Mouse (Mus musculus): ENCODE data around the gene Aip. TPM values are rescaled to one million over a fixed set of nuclear protein-coding genes. Genes with fewer than 3 reads are reported as not detected.
"Not testable (repeated sequence)": the region's sequence is repeated elsewhere in the genome, so short reads cannot be mapped to it uniquely, and the experiment has no call there.

Aip gene
- total RNA-seq, 4 experiments from 2014 or later, result 85.7 to 96.3 (median 90.3) TPM

DNA sequence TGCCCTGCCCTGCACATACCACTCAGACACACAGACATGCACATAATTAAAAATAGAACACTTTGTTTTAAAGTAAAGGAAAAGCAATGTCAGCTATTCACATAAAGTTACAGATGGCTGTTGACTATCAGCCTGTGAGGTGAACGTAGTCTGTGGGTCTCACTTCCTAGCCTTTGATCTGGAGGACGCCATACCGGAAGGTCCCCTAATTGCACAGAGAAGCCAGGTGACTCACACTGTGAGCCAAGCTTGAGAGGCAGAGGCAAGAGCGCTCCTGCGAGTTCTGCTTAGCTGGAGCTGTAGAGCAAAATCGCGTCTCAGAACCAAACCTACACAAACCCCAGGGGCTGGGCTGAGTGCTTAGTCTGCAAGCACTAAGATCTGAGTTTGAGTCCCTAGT lies 31.9 kb downstream of the Aip start:
- DNase-seq (ENCODE audit: low spot score in 2 of 2), result no peak

DNA sequence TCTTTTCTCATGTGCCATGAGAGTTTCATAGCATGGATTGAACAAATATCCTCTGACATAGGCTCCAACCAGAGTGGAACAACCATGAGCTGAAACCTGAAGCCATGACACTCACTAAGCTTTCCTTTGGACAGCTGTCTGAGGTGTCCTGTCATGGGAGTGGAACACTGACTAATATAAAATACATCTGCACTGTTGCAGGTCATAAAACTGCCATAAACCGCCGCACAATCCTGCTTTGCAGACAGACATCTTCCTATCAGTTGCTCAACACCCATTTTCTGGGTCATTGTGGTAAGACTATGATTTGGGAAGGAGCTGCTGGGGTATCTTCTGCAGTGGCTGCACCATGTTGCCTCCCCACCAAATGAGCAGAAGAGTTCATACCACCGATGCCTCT lies 32.9 kb downstream of the Aip start:
- DNase-seq (ENCODE audit: low spot score in 2 of 2), result no peak

DNA sequence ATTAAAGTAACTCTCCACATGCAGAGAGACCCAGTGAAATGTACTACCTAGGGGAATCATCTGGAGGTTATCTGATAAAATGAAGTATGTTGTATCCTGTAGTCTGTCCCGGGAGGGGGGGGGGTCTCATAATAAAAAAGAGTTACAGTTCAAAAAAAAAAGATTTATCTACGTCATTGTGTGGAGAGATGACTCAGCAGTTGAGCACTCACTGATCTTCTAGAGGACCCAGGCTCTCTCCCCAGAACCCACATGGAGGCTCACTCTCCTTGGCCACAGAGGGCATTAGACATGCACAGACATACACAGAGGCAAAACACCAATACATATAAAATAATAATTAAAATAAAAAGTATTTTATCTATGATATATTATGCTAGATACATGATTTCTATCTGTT lies 34.3 kb downstream of the Aip start:
- no peak for DNase-seq (ENCODE audit: low spot score in 2 of 2)

DNA sequence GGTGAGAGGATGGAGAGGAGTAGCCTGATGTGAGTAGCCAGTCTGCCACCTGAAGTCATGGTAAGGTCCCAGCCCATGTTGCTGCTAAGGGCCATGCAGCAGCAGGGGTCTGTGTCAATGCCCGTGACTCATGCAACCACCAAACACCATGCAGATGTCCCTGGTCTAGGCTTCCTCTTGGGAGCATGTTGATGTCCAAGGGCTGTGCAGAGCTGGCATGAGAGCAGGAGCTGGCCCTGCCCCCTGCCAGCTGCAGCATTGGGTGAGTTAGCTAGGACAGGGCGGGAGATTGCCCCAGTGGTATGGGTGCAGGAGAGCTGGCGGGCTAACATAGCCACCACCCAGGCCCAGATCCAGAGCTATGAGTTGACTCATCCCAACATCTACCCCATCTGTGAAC lies 35.2 kb downstream of the Aip start:
- no peak for DNase-seq (ENCODE audit: low spot score in 2 of 2)

DNA sequence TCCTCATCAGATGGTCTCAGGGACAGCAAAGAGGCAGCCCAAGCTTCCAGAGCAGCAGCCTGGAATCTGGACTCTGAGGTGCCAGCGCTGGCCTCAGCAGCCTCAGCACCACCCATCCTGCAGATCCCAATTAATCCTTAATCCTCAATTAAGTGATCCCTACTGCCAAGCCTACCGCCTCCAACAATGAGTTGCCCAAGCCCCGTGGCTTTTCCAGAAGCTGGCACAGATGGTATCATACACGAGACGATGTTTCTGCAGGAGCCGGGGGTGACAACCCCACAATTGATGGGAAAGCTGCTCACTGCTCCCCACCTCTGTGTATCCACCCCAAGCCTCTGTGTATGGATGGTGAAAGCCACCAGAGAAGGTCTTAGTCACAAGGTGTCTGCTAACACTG lies 36.5 kb downstream of the Aip start:
- DNase-seq (ENCODE audit: low spot score in 2 of 2), result no peak

DNA sequence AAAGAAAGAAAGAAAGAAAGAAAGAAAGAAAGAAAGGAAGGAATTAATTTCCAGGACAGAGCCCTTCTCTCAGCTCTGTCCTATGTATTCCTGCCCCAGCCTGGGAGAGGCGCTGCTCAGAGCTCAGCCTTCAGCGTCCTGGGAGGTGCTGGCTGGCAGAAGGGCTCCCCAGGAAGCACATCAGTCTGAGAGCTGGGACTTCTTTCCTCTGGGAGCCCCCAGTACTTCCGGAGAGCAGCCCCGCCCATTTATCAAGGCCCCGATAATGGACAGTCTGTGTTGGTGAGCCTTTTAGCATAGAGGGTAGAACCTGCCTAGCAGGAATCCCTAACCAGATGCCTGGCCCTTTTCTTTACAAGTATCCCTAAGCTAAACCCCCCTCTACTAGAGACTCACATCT lies 37.5 kb downstream of the Aip start:
- no peak for DNase-seq (ENCODE audit: low spot score in 2 of 2)

DNA sequence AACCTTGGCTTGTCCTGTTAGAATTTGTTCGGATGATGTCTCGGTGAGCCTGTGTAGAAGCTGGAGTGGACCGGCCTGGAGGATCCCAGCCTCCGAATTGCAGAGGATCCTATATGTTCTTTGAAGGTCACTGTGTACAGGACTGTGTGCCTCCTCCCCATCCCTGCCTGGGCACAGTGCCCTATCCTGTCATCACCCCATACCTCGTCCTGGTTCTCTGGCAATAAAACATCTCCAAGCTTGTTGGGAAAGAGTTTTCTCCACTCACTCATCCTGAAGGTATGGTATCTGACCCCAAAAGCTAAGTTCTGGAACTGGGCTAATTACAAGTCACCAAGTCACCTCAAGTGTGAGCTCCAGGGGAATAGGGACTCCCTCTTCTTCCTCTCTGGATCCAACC lies 38.6 kb downstream of the Aip start:
- no peak for DNase-seq (ENCODE audit: low spot score in 2 of 2)

DNA sequence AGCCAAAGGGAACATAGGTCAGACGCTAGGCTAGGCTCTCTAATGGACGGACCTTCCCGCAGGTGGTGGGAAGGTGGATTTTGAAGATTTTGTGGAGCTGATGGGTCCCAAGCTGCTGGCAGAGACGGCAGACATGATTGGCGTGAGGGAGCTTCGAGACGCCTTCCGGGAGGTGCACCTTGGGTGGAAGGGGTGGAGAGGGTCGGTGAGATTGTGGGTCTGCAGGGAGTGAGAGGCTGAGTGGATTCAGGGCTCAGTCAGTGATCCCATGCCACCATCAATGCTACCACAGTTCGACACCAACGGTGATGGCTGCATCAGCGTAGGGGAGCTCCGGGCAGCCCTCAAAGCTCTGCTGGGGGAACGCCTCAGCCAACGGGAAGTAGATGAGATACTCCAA lies 39.5 kb downstream of the Aip start:
- no peak for DNase-seq (ENCODE audit: low spot score in 2 of 2)

DNA sequence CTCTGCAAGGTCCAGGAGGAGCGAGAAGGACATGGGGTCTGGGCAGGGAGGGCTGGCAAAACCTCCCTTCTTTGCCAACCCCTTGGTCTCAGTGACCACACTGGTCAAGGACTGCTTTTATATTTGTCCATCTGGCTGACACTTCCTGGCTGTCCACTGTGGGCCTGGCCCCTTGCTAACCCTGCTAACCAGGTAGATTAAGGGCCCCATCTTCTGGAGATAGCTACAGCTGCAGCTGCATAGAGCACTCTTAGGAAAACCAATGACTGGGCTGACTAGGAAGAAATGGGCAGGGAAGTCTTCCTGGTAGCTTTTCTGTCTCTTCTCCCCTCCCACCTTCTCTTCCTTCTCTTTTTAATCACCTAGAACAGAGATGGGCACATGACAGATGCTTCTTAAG lies 40.7 kb downstream of the Aip start:
- no peak for DNase-seq (ENCODE audit: low spot score in 2 of 2)

DNA sequence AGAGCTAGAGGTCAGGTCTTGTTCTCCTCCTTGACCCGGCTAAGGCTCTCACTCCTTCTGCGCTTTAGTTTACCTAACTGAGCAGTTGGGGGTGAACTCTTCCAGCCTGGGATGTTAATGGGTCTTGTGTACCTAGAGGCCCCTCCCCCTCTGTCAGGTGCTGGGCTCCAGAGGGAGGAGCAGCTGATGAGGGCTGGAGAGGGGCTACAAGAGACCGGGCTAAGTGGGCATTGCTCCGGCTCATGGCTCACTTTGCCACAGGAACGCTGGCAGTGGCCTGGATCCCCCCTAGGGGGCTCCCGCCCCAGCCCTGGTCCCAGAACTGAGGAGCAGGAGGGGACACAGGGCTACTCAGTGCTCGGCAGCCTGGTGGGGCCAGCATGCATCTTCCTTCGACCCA lies 41.8 kb downstream of the Aip start:
- DNase-seq (ENCODE audit: low spot score in 2 of 2), result no peak

DNA sequence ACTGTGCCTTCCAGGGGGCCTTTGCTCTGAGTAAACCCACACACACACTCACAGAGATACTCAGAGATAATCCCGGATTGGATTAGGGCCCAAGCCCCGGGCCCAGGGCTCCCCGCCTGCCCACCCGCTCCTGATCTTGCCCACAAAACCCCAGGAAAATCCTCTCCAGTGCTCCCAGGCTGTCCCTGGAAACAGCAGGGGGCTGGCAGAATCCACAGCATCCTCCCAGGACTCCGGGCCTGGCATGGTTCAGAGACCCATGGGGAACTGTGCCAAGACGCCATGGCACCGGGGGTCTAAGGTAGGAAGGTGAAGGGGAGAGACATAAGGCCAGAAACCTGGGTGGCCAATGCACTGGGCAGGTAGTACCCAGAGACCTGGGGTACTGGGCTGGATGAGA lies 42.3 kb downstream of the Aip start:
- DNase-seq (ENCODE audit: low spot score in 2 of 2), result no peak

DNA sequence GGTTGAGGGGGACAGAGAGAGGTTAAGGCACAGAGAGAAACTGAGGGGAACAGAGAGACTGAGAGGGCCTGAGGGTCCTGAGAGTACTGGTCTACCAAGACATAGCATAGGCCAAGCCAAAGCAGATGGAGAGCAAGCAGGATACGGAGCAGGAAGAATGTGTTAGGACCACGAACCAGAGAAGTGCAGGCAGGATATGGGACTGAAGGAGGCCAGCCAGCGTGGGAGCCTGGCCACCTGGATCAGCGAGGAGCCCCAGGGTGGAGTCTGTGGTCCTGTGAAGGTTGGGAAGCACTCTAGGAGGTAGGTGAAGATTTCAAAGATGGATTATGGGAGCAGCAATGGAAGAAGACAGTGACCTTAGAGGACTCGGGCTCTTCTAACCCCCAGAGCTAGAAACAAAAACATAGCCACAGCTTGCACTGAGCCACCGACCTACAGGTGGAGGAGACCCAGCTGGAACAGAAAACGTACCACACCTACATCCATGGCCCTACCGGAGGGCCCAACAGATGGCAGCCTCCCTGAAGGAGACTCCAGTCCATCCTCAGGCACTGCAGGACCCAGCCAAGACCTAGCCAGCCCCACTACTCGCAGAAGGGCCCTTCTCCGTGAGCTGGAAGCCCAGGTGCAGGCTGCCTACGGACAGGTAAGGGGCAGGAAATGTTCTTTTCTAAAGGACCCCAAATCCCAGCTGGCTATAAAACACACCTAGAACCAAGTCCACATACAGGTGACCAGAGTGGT lies 43.3 kb downstream of the Aip start:
- DNase-seq (ENCODE audit: low spot score in 2 of 2), result no peak

DNA sequence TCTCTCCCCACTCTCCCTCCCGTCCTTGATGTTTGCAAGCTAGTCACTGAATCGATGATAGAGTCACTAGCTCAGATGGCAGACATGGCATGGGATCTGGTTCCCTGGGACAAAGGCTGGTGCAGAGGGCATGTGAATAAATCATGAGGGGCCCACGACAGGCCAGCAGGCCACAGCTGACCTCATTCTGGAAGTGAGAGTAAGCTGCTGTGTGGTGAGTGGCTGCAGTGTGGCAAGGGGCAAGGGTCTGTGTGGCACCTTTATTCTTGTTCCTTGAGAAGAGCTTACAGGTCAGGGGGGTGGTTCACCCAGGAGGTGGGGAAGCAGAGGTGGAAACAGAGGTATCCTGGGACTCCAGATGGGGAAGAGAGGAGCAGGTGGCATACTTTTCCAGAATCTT lies 44.3 kb downstream of the Aip start, which contains the start of gene Cabp2:
Cabp2 (plus strand) TSS at position 185 of the 400 bp plus-strand sequence.
- no peak for DNase-seq (ENCODE audit: low spot score in 2 of 2)

DNA sequence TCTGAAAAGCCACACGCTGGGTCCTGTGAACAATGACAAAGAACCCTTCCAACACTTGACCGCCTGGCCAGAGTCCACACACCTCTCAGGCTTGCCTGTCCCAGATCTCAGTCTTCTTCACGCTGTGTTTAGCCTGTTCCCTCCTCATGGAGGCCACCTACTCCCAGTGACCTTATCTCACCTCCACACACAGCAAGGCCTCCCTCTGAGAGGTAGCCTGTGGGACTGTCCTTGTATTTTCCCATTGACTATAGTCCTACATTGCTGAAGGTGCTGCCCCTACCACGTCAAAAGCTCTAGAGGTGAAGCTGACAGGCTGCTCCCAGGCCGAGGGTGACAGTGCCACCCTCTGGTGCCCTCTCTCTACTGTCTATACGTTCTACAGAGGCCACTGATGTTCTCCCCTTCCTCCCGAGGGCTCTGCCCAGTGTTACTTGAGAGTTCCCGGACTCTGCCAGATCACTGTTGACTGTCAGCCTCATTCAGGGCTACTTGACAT lies 45.1 kb downstream of the Aip start:
- DNase-seq (ENCODE audit: low spot score in 2 of 2), result no peak

DNA sequence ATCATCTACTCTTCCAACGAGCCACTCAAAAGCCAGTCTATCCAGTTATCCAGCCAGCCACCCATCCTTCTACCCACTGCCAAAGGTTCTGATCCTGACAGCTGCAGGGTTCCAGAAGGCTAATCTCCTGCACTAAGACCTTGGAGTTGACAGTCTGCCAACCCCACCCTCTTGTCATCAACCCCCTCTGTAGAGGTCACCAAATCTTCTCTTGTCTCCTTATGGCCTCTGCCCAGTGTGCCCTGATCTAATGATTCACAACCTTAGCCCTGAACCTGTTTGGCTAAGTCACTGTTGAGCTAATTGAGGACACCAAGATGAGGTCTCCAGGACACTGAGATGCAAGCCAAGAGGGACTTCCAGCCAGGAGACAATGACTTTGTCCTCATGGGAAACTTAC lies 46.1 kb downstream of the Aip start:
- DNase-seq (ENCODE audit: low spot score in 2 of 2), result no peak

DNA sequence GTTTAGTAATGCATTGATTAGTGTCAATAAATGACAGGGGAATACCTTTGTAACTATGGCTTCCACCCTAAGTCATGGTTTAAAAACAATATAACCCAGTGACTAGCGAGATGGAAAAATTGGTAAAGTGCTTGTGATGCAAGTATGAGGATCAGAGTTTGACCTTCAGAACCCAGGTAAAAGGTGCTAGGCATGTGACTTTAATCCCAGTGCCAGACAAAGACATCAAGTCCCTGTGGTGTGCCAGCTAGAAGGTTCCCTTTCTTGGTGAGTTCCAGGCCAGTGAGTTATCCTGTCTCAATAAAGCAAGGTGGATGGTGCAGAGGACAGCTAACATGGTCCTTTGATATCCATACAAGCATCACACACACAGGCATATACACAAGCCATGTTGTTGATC lies 50.1 kb downstream of the Aip start:
- DNase-seq (ENCODE audit: low spot score in 2 of 2), result no peak

DNA sequence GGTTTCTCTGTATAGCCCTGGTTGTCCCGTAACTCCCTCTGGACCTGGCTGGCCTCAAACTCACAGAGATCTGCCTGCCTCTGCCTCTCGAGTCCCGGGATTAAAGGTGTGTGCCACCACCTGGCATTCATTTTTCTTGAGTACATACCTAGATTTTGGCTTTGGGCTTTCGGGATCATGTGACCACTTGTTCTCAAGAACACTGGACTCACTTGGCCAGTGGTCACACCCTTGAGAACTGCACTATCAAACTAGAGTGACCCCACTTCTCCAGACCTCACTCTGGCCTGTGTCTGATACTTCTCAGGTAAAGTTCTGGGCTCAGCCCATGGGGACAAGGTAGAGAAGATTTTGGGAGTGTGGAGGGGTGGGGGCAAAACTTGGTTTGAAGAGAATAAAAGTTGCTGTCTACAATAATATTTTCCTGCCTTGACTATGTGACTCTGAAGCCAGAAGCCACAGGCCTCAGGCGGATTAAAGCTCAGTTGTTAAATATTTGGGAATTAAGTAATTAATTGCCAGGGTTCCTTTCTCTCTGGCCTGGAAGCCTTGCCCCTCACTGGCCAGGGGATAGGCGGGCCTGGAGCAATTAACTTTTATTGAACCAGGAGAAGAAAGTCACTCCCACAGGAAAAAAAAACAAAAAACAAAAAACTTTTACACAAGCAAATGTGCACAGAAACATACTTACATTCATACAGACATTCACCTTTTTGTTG lies 52.8 kb downstream of the Aip start:
- no peak for DNase-seq (ENCODE audit: low spot score in 2 of 2)

DNA sequence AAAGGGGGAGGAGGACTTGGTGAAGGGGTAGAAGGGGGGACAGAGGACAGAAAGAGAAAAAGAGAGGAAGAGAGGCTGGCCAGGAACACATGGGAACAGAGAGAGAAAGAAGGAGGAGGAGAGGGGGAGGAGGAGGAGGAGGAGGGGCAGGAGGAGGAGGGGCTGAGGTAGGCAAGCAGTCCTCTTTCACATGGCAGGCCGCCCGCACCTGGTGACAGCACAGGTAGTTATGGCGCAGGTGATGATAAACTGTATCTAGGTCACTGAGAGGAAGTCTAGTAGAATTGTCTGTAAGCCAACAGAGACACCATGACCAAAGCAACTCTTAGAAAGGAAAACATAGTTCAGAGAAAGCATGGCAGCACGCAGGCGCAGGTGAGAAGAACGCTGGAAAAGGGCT lies 54.3 kb downstream of the Aip start:
- no peak for DNase-seq (ENCODE audit: low spot score in 2 of 2)

DNA sequence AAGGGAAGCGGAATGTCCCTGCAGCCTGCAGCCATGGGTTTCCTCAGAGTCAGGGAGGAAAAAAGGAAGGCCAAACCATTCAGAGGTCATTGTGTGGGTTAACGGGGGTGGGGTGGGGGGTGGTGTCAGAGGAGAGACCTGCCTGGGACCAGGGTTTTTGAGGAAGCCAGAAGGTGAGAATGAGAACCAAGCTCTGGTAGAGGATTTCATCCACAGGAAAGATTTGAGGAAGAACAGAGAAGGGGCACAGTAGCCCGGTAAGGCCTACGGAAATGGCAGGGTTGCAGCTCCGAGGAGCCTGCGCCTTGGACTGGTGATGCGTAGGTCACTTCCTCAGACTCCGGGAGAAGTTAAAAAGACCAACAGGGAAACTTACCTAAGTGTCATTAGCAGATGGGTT lies 54.9 kb downstream of the Aip start:
- no peak for DNase-seq (ENCODE audit: low spot score in 2 of 2)

DNA sequence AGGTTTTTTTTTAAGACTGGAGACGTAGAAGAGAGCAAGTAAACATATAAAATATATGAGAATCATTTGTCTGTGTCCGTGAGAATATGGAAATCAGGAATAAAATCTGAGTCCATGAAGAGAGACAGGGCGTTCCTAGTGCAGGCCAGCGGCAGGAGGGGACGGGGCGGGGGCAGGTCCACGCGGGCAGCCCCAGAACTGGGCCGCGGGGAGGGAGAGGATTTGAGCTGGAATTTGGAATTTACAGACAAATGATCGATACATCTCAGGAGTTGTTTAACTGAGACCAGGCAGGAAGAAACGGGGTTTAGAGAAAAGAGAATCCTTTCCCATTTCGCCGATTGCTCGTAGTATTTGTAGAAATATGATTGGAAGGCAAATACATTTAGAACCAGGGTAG lies 55.3 kb downstream of the Aip start:
- no peak for DNase-seq (ENCODE audit: low spot score in 2 of 2)

DNA sequence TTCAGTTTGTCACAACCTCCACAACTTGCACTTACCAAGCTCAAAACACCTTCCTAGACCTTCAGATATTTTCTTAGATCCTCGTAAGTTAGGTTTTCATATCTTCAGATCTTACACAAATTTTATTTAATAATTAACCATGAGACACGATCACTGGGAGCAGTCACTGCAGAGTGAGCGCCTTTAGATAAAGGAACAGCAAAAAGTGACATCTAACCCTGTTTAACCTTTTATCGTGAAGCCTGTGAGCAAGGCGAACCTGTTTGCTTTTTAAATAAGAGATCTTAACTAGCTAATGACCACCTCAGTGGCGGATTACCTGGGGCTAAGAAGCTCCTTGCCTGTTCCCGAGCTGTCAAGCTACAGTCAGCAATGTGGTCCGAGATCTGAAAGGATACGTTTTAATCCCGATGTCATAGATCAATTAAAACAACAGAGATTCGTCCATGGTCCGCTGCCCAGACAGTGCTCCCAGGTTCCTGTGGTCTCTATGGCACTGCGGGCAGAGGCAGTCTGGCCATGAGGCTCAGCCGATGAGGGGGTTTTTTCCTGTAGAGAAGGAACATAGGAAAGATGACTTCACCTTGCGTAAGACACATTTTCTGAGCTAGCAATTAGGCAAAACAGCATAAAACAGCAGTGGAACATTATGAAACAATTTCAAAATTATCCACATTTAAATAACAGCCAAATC lies 56.8 kb downstream of the Aip start:
- DNase-seq (ENCODE audit: low spot score in 2 of 2), result no peak

DNA sequence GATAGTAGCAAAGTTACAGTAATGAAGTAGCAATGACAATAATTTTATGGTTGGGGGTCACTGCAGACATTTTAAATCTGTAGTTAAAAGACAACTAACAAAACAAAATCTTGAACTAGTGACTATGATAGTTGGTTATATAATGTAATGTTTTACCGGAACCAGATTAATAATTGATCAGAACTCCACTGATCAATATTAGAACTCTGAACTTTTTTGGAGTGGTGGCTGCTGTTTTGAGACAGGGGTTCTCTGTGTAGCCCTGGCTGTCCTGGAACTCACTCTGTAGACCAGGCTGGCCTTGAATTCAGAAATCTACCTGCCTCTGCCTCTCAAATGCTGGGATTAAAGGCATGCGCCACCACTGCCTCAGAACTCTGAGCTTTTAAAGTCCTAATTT lies 57.4 kb downstream of the Aip start:
- DNase-seq (ENCODE audit: low spot score in 2 of 2), result not testable (repeated sequence)
